Mouse (Mus musculus) ES-Bruce4 (cell line): Measurements from ENCODE around the gene Mast4. TPM values are rescaled to one million over a fixed set of nuclear protein-coding genes. Genes with fewer than 3 reads are reported as not detected.

Experiments used
- H3K27ac ChIP-seq: 2 replicates; pipeline ENCODE4 v1.5.1; 2012; ENCODE audit warnings: low read length, inconsistent platforms; ENCODE audit not compliant: insufficient read depth
- H3K27me3 ChIP-seq: 2 replicates; pipeline ENCODE4 v1.6.1; 2012; ENCODE audit warnings: mild to moderate bottlenecking, low read length, inconsistent platforms; ENCODE audit not compliant: control insufficient read depth, poor library complexity, insufficient read depth, severe bottlenecking
- H3K36me3 ChIP-seq: 2 replicates; pipeline ENCODE4 v1.6.1; 2012; ENCODE audit warnings: inconsistent platforms, mild to moderate bottlenecking, low read length, moderate library complexity; ENCODE audit not compliant: control insufficient read depth, poor library complexity, insufficient read depth, severe bottlenecking
- H3K4me1 ChIP-seq: one replicate; pipeline ENCODE4 v1.8.1; 2011; ENCODE audit warnings: low read length; ENCODE audit not compliant: control insufficient read depth, insufficient read depth
- H3K4me3 ChIP-seq: 2 replicates; pipeline ENCODE4 v1.5.1; 2011; ENCODE audit warnings: low read depth, mild to moderate bottlenecking, low read length
- H3K9ac ChIP-seq: 2 replicates; pipeline ENCODE4 v1.6.1; 2012; ENCODE audit warnings: low read depth, mild to moderate bottlenecking, inconsistent platforms; ENCODE audit not compliant: poor library complexity, severe bottlenecking
- H3K9me3 ChIP-seq: replicated peaks from 2 replicates; pipeline ENCODE4 v1.6.1; 2012; ENCODE audit warnings: mild to moderate bottlenecking, low read length, inconsistent platforms; ENCODE audit not compliant: control insufficient read depth, poor library complexity, insufficient read depth, severe bottlenecking
- CTCF ChIP-seq: IDR thresholded peaks from one replicate; pipeline ENCODE4 v1.8.1; 2011; ENCODE audit warnings: low read depth, low read length
- EP300 ChIP-seq: IDR thresholded peaks from 2 replicates; pipeline ENCODE4 v1.6.1; 2011; ENCODE audit warnings: low read depth, low read length; ENCODE audit not compliant: insufficient read depth
- POLR2A ChIP-seq: IDR thresholded peaks from one replicate; pipeline ENCODE4 v1.8.1; 2011; ENCODE audit warnings: low read length; ENCODE audit not compliant: insufficient read depth
- polyA plus RNA-seq: library from polyadenylated mRNA; stranded (reverse); fragments of >200 nt; gene quantifications from 2 replicates; pipeline ENCODE4 v1.2.4, GENCODE M21; 2011; ENCODE audit warnings: low read depth; ENCODE audit not compliant: missing spikeins, insufficient read depth, insufficient read length

Mast4 gene
- polyA plus RNA-seq, 1 experiment, result 25.3 TPM

GRCm38 (mm10) chr13:102842715-102843114 lies 491.6 kb downstream of the Mast4 start:
- 0 out of 2 replicates have a peak, but pooled peaks cover 3% of the 10 kb centered on the region for H3K9me3 ChIP-seq
- TF ChIP-seq CTCF, result no peak
- TF ChIP-seq POLR2A, result no peak
- no peak for TF ChIP-seq EP300
- no peak overlapping the region for H3K9ac ChIP-seq
- no peak overlapping the region for H3K27ac ChIP-seq
- peaks cover 2% of the 10 kb centered on the region for H3K4me1 ChIP-seq
- H3K36me3 ChIP-seq, result no peaks in the 10 kb centered on the region
- H3K27me3 ChIP-seq, result no peaks in the 10 kb centered on the region
- H3K4me3 ChIP-seq, result no peak overlapping the region

- H3K36me3 ChIP-seq, result no peaks in the 10 kb centered on the region
- no peak overlapping the region for H3K27ac ChIP-seq
- H3K9me3 ChIP-seq, result 0 out of 2 replicates have a peak, but pooled peaks cover 3% of the 10 kb centered on the region
- H3K9ac ChIP-seq, result no peak overlapping the region
- peaks cover 2% of the 10 kb centered on the region for H3K4me1 ChIP-seq
- H3K27me3 ChIP-seq, result no peaks in the 10 kb centered on the region
- TF ChIP-seq POLR2A, result no peak
- TF ChIP-seq EP300, result no peak
- no peak for TF ChIP-seq CTCF
- no peak overlapping the region for H3K4me3 ChIP-seq
Measured at GRCm38 (mm10) chr13:102842237-102842636, 492.1 kb downstream of the Mast4 start.

- Histone ChIP-seq H3K9me3 (0 out of 2 replicates have a peak, but pooled peaks cover under 1% of the 10 kb centered on the region), H3K4me1 (peaks cover 2% of the 10 kb centered on the region), H3K36me3 (no peaks in the 10 kb centered on the region), H3K27ac (peak overlapping the region; percentile 79), H3K9ac (no peak overlapping the region), H3K27me3 (no peaks in the 10 kb centered on the region), H3K4me3 (no peak overlapping the region)
- TF ChIP-seq POLR2A, result no peak
- TF ChIP-seq EP300, result peak; percentile 70; the same call in 1 of the 2 replicates
Measured at GRCm38 (mm10) chr13:102839741-102840482, 494.4 kb downstream of the Mast4 start.

GRCm38 (mm10) chr13:102837427-102837826 lies 496.9 kb downstream of the Mast4 start:
- TF ChIP-seq CTCF (no peak), EP300 (no peak)
- H3K9ac ChIP-seq, result no peak overlapping the region
- H3K9me3 ChIP-seq, result peaks cover 6% of the 10 kb centered on the region; the same call in 1 of the 2 replicates
- no peaks in the 10 kb centered on the region for H3K27me3 ChIP-seq
- peaks cover 2% of the 10 kb centered on the region for H3K4me1 ChIP-seq
- no peak overlapping the region for H3K27ac ChIP-seq
- H3K4me3 ChIP-seq, result no peak overlapping the region
- no peaks in the 10 kb centered on the region for H3K36me3 ChIP-seq

- TF ChIP-seq POLR2A (no peak), EP300 (no peak), CTCF (no peak)
- Histone ChIP-seq H3K9ac (no peak overlapping the region), H3K4me3 (no peak overlapping the region), H3K27ac (no peak overlapping the region), H3K36me3 (no peaks in the 10 kb centered on the region), H3K4me1 (no peaks in the 10 kb centered on the region), H3K9me3 (peaks cover 6% of the 10 kb centered on the region; the same call in 1 of the 2 replicates), H3K27me3 (no peaks in the 10 kb centered on the region)
Measured at GRCm38 (mm10) chr13:102835336-102835735, 499.0 kb downstream of the Mast4 start.

- Histone ChIP-seq H3K4me1 (no peaks in the 10 kb centered on the region), H3K27me3 (no peaks in the 10 kb centered on the region), H3K4me3 (no peak overlapping the region), H3K9me3 (no peaks in the 10 kb centered on the region), H3K36me3 (no peaks in the 10 kb centered on the region; the same call in 1 of the 2 replicates), H3K9ac (no peak overlapping the region), H3K27ac (no peak overlapping the region)
- no peak for TF ChIP-seq POLR2A
- no peak for TF ChIP-seq CTCF
- TF ChIP-seq EP300, result no peak
Measured at GRCm38 (mm10) chr13:102818287-102818686, 516.0 kb downstream of the Mast4 start.
